Mouse (Mus musculus) cortical plate, adult 2 months (tissue): ENCODE results near the gene Fam107b. TPM values are rescaled to one million over a fixed set of nuclear protein-coding genes. Genes with fewer than 3 reads are reported as not detected.

Experiments used
- H3K27ac ChIP-seq: fragments of 200-500 bp; 2 replicates; pipeline ENCODE4 v1.5.1; 2012; ENCODE audit warnings: low read length, control low read depth, inconsistent platforms; ENCODE audit not compliant: insufficient read depth
- H3K4me1 ChIP-seq: fragments of 200-500 bp; 2 replicates; pipeline ENCODE4 v1.6.1; 2011; ENCODE audit warnings: low read length; ENCODE audit not compliant: control insufficient read depth, insufficient read depth
- H3K4me3 ChIP-seq: fragments of 200-500 bp; 2 replicates; pipeline ENCODE4 v1.5.1; 2011; ENCODE audit warnings: mild to moderate bottlenecking, low read length, control low read depth; ENCODE audit not compliant: insufficient read depth
- CTCF ChIP-seq: fragments of 200-500 bp; IDR thresholded peaks from 2 replicates; pipeline ENCODE4 v1.5.1; 2011; ENCODE audit warnings: mild to moderate bottlenecking, control low read depth, low read length; ENCODE audit not compliant: insufficient read depth; ENCODE audit errors: extremely low read depth
- POLR2A ChIP-seq: fragments of 200-500 bp; IDR thresholded peaks from 2 replicates; pipeline ENCODE4 v1.6.1; 2011; ENCODE audit warnings: mild to moderate bottlenecking, low read length, control low read depth; ENCODE audit not compliant: insufficient read depth; ENCODE audit errors: extremely low read depth
- polyA plus RNA-seq: library from polyadenylated mRNA; depleted of rRNA; stranded (reverse); fragments of >200 nt; gene quantifications from 2 replicates; pipeline ENCODE4 v1.2.3, GENCODE M21; 2012

The Fam107b gene
- polyA plus RNA-seq, 1 experiment = 9.5 TPM

DNA sequence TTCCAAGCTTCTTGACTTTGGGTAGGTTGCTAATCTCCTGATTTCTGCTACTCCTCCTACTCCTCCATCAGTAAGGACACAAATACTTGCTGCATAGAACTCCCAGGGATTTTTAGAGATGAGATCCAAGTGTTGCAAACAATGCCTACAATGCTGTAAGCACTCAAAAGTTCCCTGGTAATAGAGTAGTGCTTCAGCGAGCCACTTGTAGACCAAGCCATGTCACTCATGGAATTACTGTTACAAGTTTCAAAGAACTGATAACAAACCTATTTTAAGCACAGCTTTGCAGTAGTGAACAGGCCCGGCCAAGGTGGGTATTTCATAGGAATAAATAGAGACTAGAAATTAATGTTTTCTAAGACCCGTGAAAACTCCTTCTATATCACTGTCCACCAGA is 174.8 kb downstream of the Fam107b start:
- Histone ChIP-seq H3K27ac (no peak overlapping the region), H3K4me1 (no peaks in the 10 kb centered on the region; the same call in 1 of the 2 replicates), H3K4me3 (no peak overlapping the region)
- no peak for TF ChIP-seq CTCF
- no peak for TF ChIP-seq POLR2A

DNA sequence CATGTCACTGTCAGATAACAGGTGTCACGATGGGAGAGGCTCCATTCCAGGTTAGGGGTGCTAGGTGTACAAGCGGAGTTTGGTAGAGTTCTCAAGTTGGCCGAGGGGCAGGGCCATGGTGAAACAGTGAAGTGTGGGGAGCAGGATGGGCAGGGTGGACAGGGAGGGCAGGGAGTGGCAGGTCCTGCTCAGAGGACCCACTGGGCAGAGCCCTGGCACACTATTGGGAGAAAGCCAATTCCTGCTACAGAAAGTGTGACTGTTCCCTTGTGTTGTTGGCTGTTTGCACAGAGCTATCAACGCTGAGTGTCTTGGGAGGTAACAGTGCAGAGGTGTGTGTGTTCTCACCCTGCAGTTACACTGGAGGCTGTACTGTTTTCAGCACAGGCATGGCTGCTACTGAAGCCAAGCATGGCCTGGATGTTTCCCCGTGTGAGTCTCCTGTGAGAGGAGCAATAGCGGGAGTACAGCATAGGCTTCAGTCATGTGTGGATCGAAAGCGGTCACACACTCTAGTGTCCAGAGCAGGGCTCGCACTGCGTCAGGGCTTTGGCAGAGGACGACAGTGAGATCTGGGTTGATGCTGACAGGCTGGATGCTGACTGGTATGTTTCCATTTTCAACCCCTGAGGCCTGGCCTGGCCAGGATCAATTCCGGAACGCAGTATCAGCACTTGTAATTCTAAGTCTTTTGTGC is 175.8 kb downstream of the Fam107b start:
- no peak overlapping the region for H3K4me3 ChIP-seq
- TF ChIP-seq POLR2A (no peak), CTCF (no peak)
- no peaks in the 10 kb centered on the region; the same call in 1 of the 2 replicates for H3K4me1 ChIP-seq
- no peak overlapping the region for H3K27ac ChIP-seq

DNA sequence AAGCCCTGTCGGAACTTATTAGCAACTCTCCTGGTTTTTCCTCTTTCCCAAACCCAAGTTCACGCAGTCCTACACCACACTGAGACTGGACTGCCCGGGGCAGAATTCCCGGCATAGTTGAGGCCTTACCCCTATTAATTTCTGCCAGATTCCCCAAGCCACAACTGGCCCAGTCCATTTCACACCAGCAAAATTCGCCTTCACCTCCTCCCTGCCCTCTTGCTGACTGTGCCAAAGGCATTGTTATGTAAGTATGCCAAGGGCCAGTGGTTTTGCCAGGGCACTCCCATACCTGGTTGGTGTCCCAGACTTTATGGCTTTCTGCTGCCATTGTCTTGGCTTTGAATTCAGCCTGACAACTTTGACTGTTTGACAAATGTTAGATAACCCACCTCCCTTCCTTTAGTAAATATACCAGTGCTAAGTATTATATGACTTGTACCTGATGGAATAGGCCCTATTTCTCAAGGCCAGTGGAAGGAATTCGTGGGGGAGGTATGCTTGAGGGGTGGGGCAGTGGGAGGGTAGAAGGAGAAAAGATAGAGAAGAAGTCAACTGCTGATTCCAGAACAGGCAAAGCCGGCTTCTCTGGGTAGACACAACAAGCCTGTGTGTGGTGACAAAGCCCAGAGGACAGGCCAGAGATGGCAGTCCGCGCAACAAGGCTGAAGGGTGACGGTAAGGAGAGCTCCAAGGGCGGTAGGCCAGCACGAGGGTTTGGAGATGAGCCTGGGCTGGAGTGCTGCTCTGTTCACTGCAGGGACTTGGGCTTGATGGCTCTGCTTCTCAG is 178.6 kb downstream of the Fam107b start:
- TF ChIP-seq POLR2A (no peak), CTCF (no peak)
- H3K4me1 ChIP-seq = no peaks in the 10 kb centered on the region
- no peak overlapping the region for H3K4me3 ChIP-seq
- no peak overlapping the region for H3K27ac ChIP-seq

DNA sequence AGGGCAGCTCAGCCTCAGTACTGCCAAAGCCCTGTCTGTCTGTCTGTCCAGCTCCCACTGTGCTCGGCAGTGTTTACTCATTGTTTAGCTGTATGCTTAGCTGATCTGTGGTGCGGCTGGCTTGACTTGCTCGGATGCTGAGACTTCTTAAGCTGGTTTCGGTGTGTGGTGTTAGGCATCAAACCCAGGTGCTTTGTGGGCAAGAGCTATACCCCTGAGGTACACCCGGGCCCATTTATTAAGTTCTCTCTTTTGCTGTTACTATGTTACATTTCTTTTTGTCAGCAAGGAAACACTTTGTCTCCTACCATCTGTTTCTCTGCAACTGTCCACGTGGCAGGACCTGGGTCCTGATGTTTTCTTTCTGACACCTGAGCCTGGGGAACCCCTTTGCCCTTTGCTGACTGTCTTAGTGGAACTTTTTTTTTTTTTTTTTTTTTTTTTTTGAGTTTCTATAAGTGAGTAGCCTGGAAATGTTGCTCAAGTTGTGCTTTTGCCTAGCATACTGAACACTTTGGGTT is 179.3 kb downstream of the Fam107b start:
- H3K4me3 ChIP-seq = no peak overlapping the region
- H3K4me1 ChIP-seq = no peaks in the 10 kb centered on the region
- TF ChIP-seq CTCF = no peak
- H3K27ac ChIP-seq = no peak overlapping the region

DNA sequence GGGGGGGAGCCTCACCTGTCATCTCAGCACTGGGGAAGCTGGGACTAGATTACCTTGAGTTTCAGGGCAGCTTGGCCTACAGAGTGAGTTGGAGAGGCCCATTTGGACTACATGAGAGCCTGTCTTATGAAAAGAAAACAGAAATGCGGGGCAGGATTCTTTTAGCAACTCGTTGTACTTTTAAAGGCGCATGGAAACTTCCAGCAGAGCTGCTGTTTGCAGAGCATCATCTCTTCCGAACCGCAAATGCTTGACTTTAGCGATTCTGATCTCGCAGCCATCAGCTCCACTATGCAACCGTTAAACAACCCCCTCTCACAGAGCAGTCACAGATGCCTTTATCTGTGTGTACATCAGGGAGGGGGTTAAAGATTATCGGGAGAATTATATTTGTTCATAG is 179.8 kb downstream of the Fam107b start:
- TF ChIP-seq POLR2A = no peak
- no peak for TF ChIP-seq CTCF
- Histone ChIP-seq H3K4me3 (no peak overlapping the region), H3K27ac (no peak overlapping the region), H3K4me1 (no peaks in the 10 kb centered on the region)

DNA sequence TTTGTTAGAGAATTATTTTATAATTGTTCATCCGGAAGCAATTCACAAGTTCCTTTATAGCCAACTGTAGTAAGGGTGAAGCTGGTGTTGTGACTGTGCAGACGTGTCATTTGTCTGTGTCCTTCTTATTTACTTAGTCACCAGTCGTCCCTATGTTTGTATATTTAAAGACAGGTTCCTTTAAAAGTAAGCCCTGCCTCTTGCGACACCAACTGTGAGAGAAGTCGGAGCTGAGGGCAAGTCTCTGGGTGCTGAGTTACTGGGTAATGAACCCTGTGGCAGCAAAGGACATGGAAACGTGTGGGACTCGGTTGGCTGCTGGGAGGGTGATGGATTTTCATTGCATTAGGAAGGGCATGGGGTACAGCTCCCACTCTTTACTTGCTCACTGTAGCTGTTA is 182.1 kb downstream of the Fam107b start:
- H3K4me3 ChIP-seq = no peak overlapping the region
- TF ChIP-seq POLR2A (no peak), CTCF (no peak)
- H3K27ac ChIP-seq = no peak overlapping the region
- no peaks in the 10 kb centered on the region for H3K4me1 ChIP-seq

DNA sequence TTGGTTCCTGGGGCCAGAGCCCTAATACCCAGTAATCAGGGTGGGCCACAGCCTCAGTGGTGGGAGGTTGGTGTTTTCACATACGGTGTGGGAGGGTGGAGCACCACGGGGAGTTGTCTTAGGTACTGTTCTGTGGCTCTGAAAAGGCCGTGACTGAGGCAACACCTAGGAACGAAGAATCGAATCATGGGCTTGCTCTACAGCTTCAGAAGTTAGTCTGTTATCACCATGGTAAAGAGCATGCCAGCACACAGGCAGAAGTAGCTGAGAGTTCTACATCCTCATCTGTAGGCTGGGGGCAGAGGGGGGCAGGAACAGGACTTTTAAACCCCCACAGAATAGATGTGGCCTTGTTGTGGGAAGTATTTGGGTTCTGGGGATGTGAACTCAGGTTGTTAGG is 182.6 kb downstream of the Fam107b start:
- TF ChIP-seq CTCF = no peak
- no peak for TF ChIP-seq POLR2A
- Histone ChIP-seq H3K4me1 (no peaks in the 10 kb centered on the region), H3K4me3 (no peak overlapping the region), H3K27ac (no peak overlapping the region)

DNA sequence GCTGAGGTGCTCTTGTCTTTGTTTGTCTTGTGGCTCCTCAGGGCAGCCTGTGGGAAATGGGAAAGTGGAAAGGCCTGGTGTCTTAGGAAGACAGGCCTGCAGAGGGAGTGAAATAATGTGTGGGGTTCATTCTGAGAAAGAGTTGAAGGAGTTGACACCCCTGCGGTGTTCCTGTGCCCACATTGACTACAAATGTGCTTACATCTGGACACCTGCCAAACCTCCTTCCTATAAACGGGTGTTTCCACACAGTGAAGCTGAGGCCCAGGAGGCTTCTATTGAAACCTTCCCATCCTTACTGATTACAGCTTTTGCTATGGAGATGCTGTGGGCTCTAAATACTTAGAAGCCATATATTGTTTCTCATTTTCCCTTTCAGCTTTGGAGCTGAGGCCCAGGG is 183.5 kb downstream of the Fam107b start:
- Histone ChIP-seq H3K4me3 (no peak overlapping the region), H3K4me1 (no peaks in the 10 kb centered on the region), H3K27ac (no peak overlapping the region)
- TF ChIP-seq POLR2A (no peak), CTCF (no peak)

DNA sequence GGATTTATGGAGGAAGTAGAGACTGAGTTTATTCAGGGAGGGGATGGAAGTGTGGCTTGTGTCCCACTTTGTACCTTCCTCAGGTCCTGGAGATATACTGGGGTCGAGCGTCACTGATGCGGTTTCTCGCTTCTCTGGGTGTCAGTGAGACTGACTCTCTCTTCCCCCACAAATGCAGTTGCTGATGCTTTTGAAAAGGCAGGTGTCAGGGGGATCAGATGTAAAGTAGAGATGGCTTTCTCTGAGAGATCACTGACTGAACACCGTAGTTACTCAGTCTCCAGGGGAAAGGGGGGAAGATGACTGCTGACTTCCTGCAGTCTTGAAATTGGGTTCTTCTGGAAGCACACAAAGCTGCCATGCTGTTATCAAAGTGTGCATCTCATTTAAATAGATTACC is 185.6 kb downstream of the Fam107b start:
- H3K27ac ChIP-seq = no peak overlapping the region
- TF ChIP-seq CTCF = no peak
- no peak for TF ChIP-seq POLR2A
- H3K4me1 ChIP-seq = no peaks in the 10 kb centered on the region
- no peak overlapping the region for H3K4me3 ChIP-seq

DNA sequence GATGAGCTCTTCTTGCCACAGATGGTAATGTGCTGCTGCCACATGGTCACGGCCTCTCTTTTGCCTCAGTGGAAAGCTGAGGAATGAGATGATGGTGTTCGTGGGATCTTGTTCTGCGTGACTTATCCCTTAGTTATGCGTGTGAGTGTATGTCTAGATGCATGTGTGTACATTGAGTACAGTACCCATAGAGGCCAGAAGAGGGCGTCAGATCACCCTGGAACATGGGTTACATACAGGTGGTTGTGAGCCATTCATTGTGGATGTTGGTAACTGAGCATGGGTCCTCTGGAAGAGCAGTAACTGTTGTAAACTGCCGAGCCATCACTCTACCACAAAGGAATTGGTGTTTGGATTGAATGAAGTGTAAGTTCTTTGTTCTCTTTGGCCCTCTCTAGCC is 188.1 kb downstream of the Fam107b start:
- TF ChIP-seq POLR2A (no peak), CTCF (no peak)
- no peak overlapping the region for H3K27ac ChIP-seq
- H3K4me3 ChIP-seq = no peak overlapping the region
- no peaks in the 10 kb centered on the region for H3K4me1 ChIP-seq
